Mouse (Mus musculus) adrenal gland, postnatal 36 days (tissue): ENCODE measurements around the gene Map2k2. TPM values are rescaled to one million over a fixed set of nuclear protein-coding genes. Genes with fewer than 3 reads are reported as not detected.
"Not testable (repeated sequence)": the region's sequence is repeated elsewhere in the genome, so short reads cannot be mapped to it uniquely, and the experiment has no call there.

ENCODE experiments used
- DNase-seq, 2 experiments: peaks; one replicate each; pipeline ENCODE4 v3.0.0; 2021; ENCODE audit warnings: mixed read lengths in 1 of 2
- total RNA-seq, 2 experiments: library from RNA; stranded (reverse); gene quantifications; 2 replicates each; pipeline ENCODE4 v1.2.3; 2021

Map2k2 gene
- total RNA-seq, 2 experiments from 2014 or later: 178 to 186 TPM

GRCm38 (mm10) chr10:81142551-81142981 lies 36.9 kb downstream of the Map2k2 start:
- peak; percentile 66 to 75 for DNase-seq

- DNase-seq: peak; percentile 80 to 84
Measured at GRCm38 (mm10) chr10:81143157-81143633, 37.5 kb downstream of the Map2k2 start.

GRCm38 (mm10) chr10:81143845-81144437 lies 38.2 kb downstream of the Map2k2 start:
- DNase-seq: no peak

- DNase-seq: peak in 1 of 2 experiments; percentile 51
Measured at GRCm38 (mm10) chr10:81144667-81145066, 39.0 kb downstream of the Map2k2 start.

GRCm38 (mm10) chr10:81145307-81145706 lies 39.6 kb downstream of the Map2k2 start:
- no peak for DNase-seq

GRCm38 (mm10) chr10:81145778-81146177 lies 40.1 kb downstream of the Map2k2 start:
- DNase-seq: no peak

- peak; percentile 61 to 66 for DNase-seq
Measured at GRCm38 (mm10) chr10:81146296-81146695, 40.6 kb downstream of the Map2k2 start.

- DNase-seq: no peak
Measured at GRCm38 (mm10) chr10:81151261-81151660, 45.5 kb downstream of the Map2k2 start.

- DNase-seq: no peak
Measured at GRCm38 (mm10) chr10:81152609-81153008, 46.9 kb downstream of the Map2k2 start.

- DNase-seq: no peak
Measured at GRCm38 (mm10) chr10:81154313-81154712, 48.6 kb downstream of the Map2k2 start.

GRCm38 (mm10) chr10:81154736-81155135 lies 49.0 kb downstream of the Map2k2 start:
- no peak for DNase-seq

GRCm38 (mm10) chr10:81161602-81162317 lies 56.0 kb downstream of the Map2k2 start:
- DNase-seq: peak; percentile 55 to 75

GRCm38 (mm10) chr10:81162318-81162652 lies 56.6 kb downstream of the Map2k2 start:
- DNase-seq: no peak

- no peak for DNase-seq
Measured at GRCm38 (mm10) chr10:81165118-81165517, 59.4 kb downstream of the Map2k2 start.

GRCm38 (mm10) chr10:81167200-81168086 lies 61.7 kb downstream of the Map2k2 start, which contains the start of gene Pias4:
Gene Pias4 (minus strand): TSS chr10:81167923.
- DNase-seq: peak; percentile 99 to 100

GRCm38 (mm10) chr10:81168087-81168431 lies 62.3 kb downstream of the Map2k2 start:
- no peak for DNase-seq

- peak; percentile 91 to 92 for DNase-seq
Measured at GRCm38 (mm10) chr10:81168521-81169244, 63.0 kb downstream of the Map2k2 start.

- not testable (repeated sequence) for DNase-seq
Measured at GRCm38 (mm10) chr10:81169411-81169900, 63.7 kb downstream of the Map2k2 start.

GRCm38 (mm10) chr10:81173132-81173531 lies 67.4 kb downstream of the Map2k2 start:
- peak; percentile 88 for DNase-seq

- DNase-seq: peak; percentile 91
Measured at GRCm38 (mm10) chr10:81174617-81175344, 69.1 kb downstream of the Map2k2 start.

- not testable (repeated sequence) for DNase-seq
Measured at GRCm38 (mm10) chr10:81175345-81175701, 69.6 kb downstream of the Map2k2 start.
